In the genomic region with DNA sequence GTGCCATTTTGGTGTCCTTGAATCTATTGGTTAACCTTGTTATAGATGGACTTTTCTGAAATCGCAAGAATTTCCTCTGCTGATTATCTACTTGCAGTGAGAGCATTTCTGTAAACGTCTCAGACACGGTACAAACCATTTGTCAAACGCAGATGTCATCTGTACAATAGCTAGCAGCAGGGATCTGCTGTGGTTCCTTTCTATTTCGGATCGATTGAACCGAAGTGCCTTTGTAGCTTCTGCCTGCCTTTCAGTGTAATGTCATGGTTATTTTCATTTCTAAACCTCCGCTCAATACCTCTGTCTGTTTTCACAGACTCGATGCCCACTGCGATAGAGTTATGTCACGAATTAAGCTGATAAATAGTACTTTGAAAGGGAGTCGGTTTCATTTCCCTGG, we compare ENCODE assay signal across 18 mouse cellular contexts.
A peak's percentile ranks its signal among the peaks of the same experiment; 100 is the strongest.
DNase-seq lines count a peak whose midpoint lies in the region; ATAC-seq and TF ChIP-seq lines count a peak whose summit lies in the region.
"Had no signal": no experiment of that assay in that cellular context is flagged by ENCODE, and none has a peak within 500 bp of the region (broad histone marks: within the 10 kb centered on the region; RNA-seq: fewer than 3 reads in every experiment).

No protein-coding gene starts in this region.

- H3K9me3 ChIP-seq in forebrain, embryonic 14.5 days (replicated peaks; ENCODE audit: control insufficient read depth, low read length), result no peaks in the 10 kb centered on the region
- H3K9me3 ChIP-seq in forebrain, embryonic 15.5 days, result no peaks in the 10 kb centered on the region
- H3K9me3 ChIP-seq in hindbrain, postnatal 0 days (ENCODE audit: low read length), result no peaks in the 10 kb centered on the region
- no peaks in the 10 kb centered on the region for H3K9me3 ChIP-seq in midbrain, embryonic 16.5 days (replicated peaks; ENCODE audit: control insufficient read depth, low read length, poor library complexity, severe bottlenecking)
- H3K9me3 ChIP-seq: forebrain, embryonic 13.5 days; heart, embryonic 10.5 days; liver, embryonic 12.5 days had no signal

- H3K27me3 ChIP-seq in forebrain, embryonic 14.5 days (replicated peaks; ENCODE audit: control insufficient read depth, insufficient read depth, low read length), result no peaks in the 10 kb centered on the region
- H3K27me3 ChIP-seq in forebrain, embryonic 15.5 days, result peaks cover 4% of the 10 kb centered on the region; the same call in 1 of the 2 replicates
- H3K27me3 ChIP-seq in hindbrain, postnatal 0 days (ENCODE audit: insufficient read depth, low read length), result no peaks in the 10 kb centered on the region
- H3K27me3 ChIP-seq in midbrain, embryonic 16.5 days (ENCODE audit: control insufficient read depth, insufficient read depth, low read depth, low read length), result no peaks in the 10 kb centered on the region; the same call in 1 of the 2 replicates
- H3K27me3 ChIP-seq: CH12.LX; liver, embryonic 12.5 days had no signal

- H3K4me2 ChIP-seq in forebrain, embryonic 14.5 days (ENCODE audit: low read length), result no peak overlapping the region
- no peak overlapping the region for H3K4me2 ChIP-seq in forebrain, embryonic 15.5 days (replicated peaks)
- peak overlapping the region; percentile 38; the same call in 1 of the 2 replicates for H3K4me2 ChIP-seq in hindbrain, postnatal 0 days (ENCODE audit: low read depth, low read length)
- H3K4me2 ChIP-seq in midbrain, embryonic 16.5 days (ENCODE audit: low read length), result peak overlapping the region; percentile 16; the same call in 1 of the 2 replicates
- H3K4me2 ChIP-seq: forebrain, embryonic 13.5 days; liver, embryonic 12.5 days had no signal

- no peak overlapping the region for H3K4me3 ChIP-seq in forebrain, embryonic 14.5 days (ENCODE audit: low read depth, low read length)
- no peak overlapping the region for H3K4me3 ChIP-seq in forebrain, embryonic 15.5 days
- H3K4me3 ChIP-seq in hindbrain, postnatal 0 days (ENCODE audit: low read length), result no peak overlapping the region
- no peak overlapping the region for H3K4me3 ChIP-seq in midbrain, embryonic 16.5 days (ENCODE audit: low read depth, low read length)
- H3K4me3 ChIP-seq: forebrain, embryonic 13.5 days; heart, embryonic 10.5 days; liver, embryonic 12.5 days had no signal

- DNase-seq in forebrain, embryonic 14.5 days (ENCODE audit: low spot score), result peak; percentile 38
- peak; percentile 73 for DNase-seq in embryo, embryonic 10.5 days (ENCODE audit: low spot score)
- DNase-seq in hindbrain, postnatal 0 days (ENCODE audit: low spot score), result peak; percentile 16
- DNase-seq in left cerebral cortex, postnatal 25 days (ENCODE audit: low spot score in 2 of 2), result no peak
- no peak for DNase-seq in kidney, postnatal 10 days
- DNase-seq: gastrocnemius, postnatal 25 days; kidney, postnatal 36 days; left cerebral cortex, postnatal 4 days; lung, postnatal 10 days; right cerebral cortex, postnatal 4 days had no signal

- H3K27ac ChIP-seq in forebrain, embryonic 14.5 days (ENCODE audit: low read depth, low read length), result no peak overlapping the region
- no peak overlapping the region for H3K27ac ChIP-seq in forebrain, embryonic 15.5 days (replicated peaks)
- H3K27ac ChIP-seq in hindbrain, postnatal 0 days, result no peak overlapping the region
- no peak overlapping the region; the same call in 1 of the 2 replicates for H3K27ac ChIP-seq in midbrain, embryonic 16.5 days (ENCODE audit: low read length)
- H3K27ac ChIP-seq: forebrain, embryonic 13.5 days; heart, embryonic 10.5 days; liver, embryonic 12.5 days had no signal

- H3K4me1 ChIP-seq in forebrain, embryonic 14.5 days (ENCODE audit: control insufficient read depth, insufficient read depth, low read length), result no peaks in the 10 kb centered on the region
- H3K4me1 ChIP-seq in forebrain, embryonic 15.5 days, result peaks cover 6% of the 10 kb centered on the region; the same call in 1 of the 2 replicates
- 0 out of 2 replicates have a peak, but pooled peaks cover 3% of the 10 kb centered on the region for H3K4me1 ChIP-seq in hindbrain, postnatal 0 days (ENCODE audit: insufficient read depth, low read length)
- H3K4me1 ChIP-seq in midbrain, embryonic 16.5 days (ENCODE audit: control insufficient read depth, insufficient read depth, low read length), result no peaks in the 10 kb centered on the region; the same call in 1 of the 2 replicates
- H3K4me1 ChIP-seq: forebrain, embryonic 13.5 days; heart, embryonic 10.5 days; liver, embryonic 12.5 days had no signal

- ATAC-seq in forebrain, embryonic 14.5 days, result no peak
- ATAC-seq in forebrain, embryonic 15.5 days (replicated peaks), result no peak
- ATAC-seq in hindbrain, postnatal 0 days, result no peak
- ATAC-seq in midbrain, embryonic 16.5 days, result no peak
- no peak for ATAC-seq in megakaryocyte-erythroid progenitor cell, adult 5-6 weeks (replicated peaks; ENCODE audit: low FRiP score, low TSS enrichment, poor library complexity, severe bottlenecking)
- ATAC-seq: forebrain, embryonic 13.5 days; intestine, postnatal 0 days; liver, embryonic 12.5 days had no signal

- WGBS in forebrain, embryonic 14.5 days, result 63% methylated on average over 12 of the region's 12 CpGs
- 59% methylated on average over 12 of the region's 12 CpGs for WGBS in forebrain, embryonic 15.5 days
- WGBS in hindbrain, postnatal 0 days, result 10% methylated on average over 12 of the region's 12 CpGs
- 19% methylated on average over 12 of the region's 12 CpGs for WGBS in midbrain, embryonic 16.5 days

- no peak for TF ChIP-seq CTCF in hindbrain, postnatal 0 days (IDR thresholded peaks at IDR 0.05; ENCODE audit: low read depth)

- no peaks in the 10 kb centered on the region for H3K36me3 ChIP-seq in forebrain, embryonic 14.5 days (ENCODE audit: control insufficient read depth, insufficient read depth, low read length)
- H3K36me3 ChIP-seq in forebrain, embryonic 15.5 days, result no peaks in the 10 kb centered on the region
- H3K36me3 ChIP-seq in hindbrain, postnatal 0 days (ENCODE audit: insufficient read depth, low read length), result no peaks in the 10 kb centered on the region
- H3K36me3 ChIP-seq in midbrain, embryonic 16.5 days (ENCODE audit: control insufficient read depth, insufficient read depth, low read length), result no peaks in the 10 kb centered on the region
- H3K36me3 ChIP-seq: heart, embryonic 10.5 days; liver, embryonic 12.5 days had no signal

- no peak overlapping the region for H3K9ac ChIP-seq in forebrain, embryonic 14.5 days (ENCODE audit: low read length)
- no peak overlapping the region for H3K9ac ChIP-seq in forebrain, embryonic 15.5 days (replicated peaks)
- no peak overlapping the region for H3K9ac ChIP-seq in hindbrain, postnatal 0 days (replicated peaks; ENCODE audit: low read length)
- H3K9ac ChIP-seq in midbrain, embryonic 16.5 days (ENCODE audit: low read depth, low read length), result no peak overlapping the region; the same call in 1 of the 2 replicates
- H3K9ac ChIP-seq: forebrain, embryonic 13.5 days; liver, embryonic 12.5 days had no signal

- intact Hi-C loops in left cerebral cortex, postnatal 25 days (cut with DNase I), result no loop called here

Comparison
In these comparisons a context has a peak if more than half of its experiments do, and no peak if none do; other contexts are left out.
1. DNase-seq: peak in forebrain, embryonic 14.5 days (single experiment), embryo, embryonic 10.5 days (single experiment) and hindbrain, postnatal 0 days (single experiment); none in left cerebral cortex, postnatal 25 days (0 of 2) and kidney, postnatal 10 days (single experiment).
2. H3K4me2 ChIP-seq: peak in hindbrain, postnatal 0 days (single experiment) and midbrain, embryonic 16.5 days (single experiment); none in forebrain, embryonic 14.5 days (single experiment) and forebrain, embryonic 15.5 days (single experiment).